Mouse (Mus musculus): Measurements from ENCODE around the gene Arf1.

- TF ChIP-seq CTCF (IDR thresholded peaks at IDR 0.05; ENCODE audit: low read depth, low read length): no peak
- no peak for TF ChIP-seq POLR2A (IDR thresholded peaks at IDR 0.05; ENCODE audit: extremely low read depth, insufficient read depth, low read length)
Observed at GRCm38 (mm10) chr11:59162443-59163254, 65.4 kb downstream of the Arf1 start.
